Mouse (Mus musculus): Measurements from ENCODE around the gene Fam210b.
A peak's percentile ranks its signal among the peaks of the same experiment; 100 is the strongest.

DNA sequence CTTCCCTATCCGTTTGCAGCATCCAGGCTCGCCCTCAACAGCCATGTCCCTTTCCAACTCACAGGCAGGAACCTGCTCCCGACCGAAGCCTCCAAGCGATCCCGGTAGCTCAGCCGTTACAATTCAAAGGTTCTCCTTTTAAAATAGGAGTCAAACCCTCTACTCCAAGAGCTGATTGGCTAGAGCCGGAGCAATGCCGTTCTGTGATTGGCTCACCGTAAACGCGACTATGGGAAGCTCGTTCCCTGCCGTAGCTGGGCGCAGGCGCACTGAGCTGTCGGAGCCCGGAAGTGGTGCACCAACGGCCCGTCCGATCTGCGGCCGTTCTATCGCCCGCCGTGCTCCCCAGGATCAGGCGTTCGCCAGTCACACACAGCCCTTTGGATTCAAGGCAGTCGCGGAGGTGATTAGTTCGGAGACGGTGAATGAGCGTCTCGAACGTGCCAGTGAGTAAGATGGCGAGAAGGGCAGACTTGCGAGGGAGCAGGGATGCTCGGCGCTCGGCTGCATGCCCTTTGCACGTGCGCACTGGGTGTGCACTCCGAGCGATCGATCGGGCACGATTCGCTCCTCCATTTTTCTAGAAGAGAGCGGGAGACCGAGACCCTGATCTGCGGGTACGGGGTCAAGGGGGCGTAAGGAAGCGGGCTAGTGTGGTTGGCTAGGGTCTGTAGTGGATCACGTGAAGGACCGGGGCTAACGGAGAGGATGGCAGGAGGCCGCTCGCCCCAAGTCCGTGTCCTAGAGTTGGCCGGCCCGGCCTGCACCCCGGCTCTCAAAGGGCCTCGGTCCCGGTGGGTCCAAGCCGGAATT, 25.3 kb downstream of the Fam210b start, which contains the start of the genes Aurka and Cstf1:
- TF ChIP-seq EP300 (IDR thresholded peaks at IDR 0.05; ENCODE audit: insufficient read depth, low read depth, low read length) (peak; percentile 37; the same call in 1 of the 2 replicates), CTCF (IDR thresholded peaks at IDR 0.05; ENCODE audit: low read depth, low read length) (no peak), POLR2A (IDR thresholded peaks at IDR 0.05; ENCODE audit: insufficient read depth, low read length) (peak; percentile 52)
